15 mouse cellular contexts compared by ENCODE assay signal in the genomic region with DNA sequence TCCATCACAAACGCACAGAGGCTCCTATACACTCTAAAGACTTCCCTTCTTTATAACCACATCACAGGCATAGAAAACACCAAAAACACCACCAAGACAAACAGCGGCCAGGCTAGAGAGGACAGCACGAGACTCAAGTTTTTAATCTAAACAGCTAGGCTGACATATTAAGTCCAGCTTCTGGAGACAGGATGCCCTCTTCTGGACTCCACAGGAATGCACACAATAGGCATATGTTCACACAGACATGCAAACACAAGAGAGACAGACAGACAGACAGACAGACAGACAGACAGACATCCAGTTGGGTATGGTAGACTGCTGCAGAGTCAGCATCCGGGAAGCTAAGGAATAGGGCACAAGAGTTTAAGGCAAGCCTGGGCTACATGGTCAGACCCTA. TPM values are rescaled to one million over a fixed set of nuclear protein-coding genes. Genes with fewer than 3 reads are reported as not detected.
A peak's percentile ranks its signal among the peaks of the same experiment; 100 is the strongest.
DNase-seq lines count a peak whose midpoint lies in the region; ATAC-seq and TF ChIP-seq lines count a peak whose summit lies in the region.
"Had no signal": no experiment of that assay in that cellular context is flagged by ENCODE, and none has a peak within 500 bp of the region (broad histone marks: within the 10 kb centered on the region; RNA-seq: fewer than 3 reads in every experiment).

No protein-coding gene starts in this region.

- H3K36me3 ChIP-seq in forebrain, embryonic 15.5 days = peaks cover 60% of the 10 kb centered on the region
- H3K36me3 ChIP-seq in forebrain, embryonic 16.5 days (ENCODE audit: control insufficient read depth, insufficient read depth) = peaks cover 14% of the 10 kb centered on the region
- H3K36me3 ChIP-seq in kidney, postnatal 0 days (ENCODE audit: insufficient read depth, low read length) = peaks cover 51% of the 10 kb centered on the region

- H3K9ac ChIP-seq in forebrain, embryonic 15.5 days (replicated peaks) = no peak overlapping the region
- H3K9ac ChIP-seq in forebrain, embryonic 16.5 days (replicated peaks; ENCODE audit: low read depth, low read length) = no peak overlapping the region
- H3K9ac ChIP-seq in kidney, postnatal 0 days (ENCODE audit: low read depth, low read length) = no peak overlapping the region
- H3K9ac ChIP-seq: heart, embryonic 13.5 days; liver, embryonic 15.5 days; neural tube, embryonic 13.5 days had no signal

- H3K27ac ChIP-seq in forebrain, embryonic 15.5 days (replicated peaks) = no peak overlapping the region
- no peak overlapping the region for H3K27ac ChIP-seq in forebrain, embryonic 16.5 days (ENCODE audit: low read length)
- H3K27ac ChIP-seq in kidney, postnatal 0 days = no peak overlapping the region
- H3K27ac ChIP-seq: liver, embryonic 15.5 days; neural tube, embryonic 13.5 days had no signal

- H3K27me3 ChIP-seq in forebrain, embryonic 15.5 days = no peaks in the 10 kb centered on the region
- H3K27me3 ChIP-seq in forebrain, embryonic 16.5 days (replicated peaks; ENCODE audit: control insufficient read depth, insufficient read depth, low read length) = no peaks in the 10 kb centered on the region
- H3K27me3 ChIP-seq in kidney, postnatal 0 days (ENCODE audit: insufficient read depth, low read length) = no peaks in the 10 kb centered on the region
- H3K27me3 ChIP-seq: heart, embryonic 13.5 days; liver, embryonic 15.5 days; neural tube, embryonic 13.5 days had no signal

- 69% methylated on average over 4 of the region's 4 CpGs for WGBS in forebrain, embryonic 15.5 days
- 69% methylated on average over 4 of the region's 4 CpGs for WGBS in forebrain, embryonic 16.5 days
- 68% methylated on average over 4 of the region's 4 CpGs for WGBS in kidney, postnatal 0 days

- H3K4me3 ChIP-seq in forebrain, embryonic 15.5 days = no peak overlapping the region
- no peak overlapping the region for H3K4me3 ChIP-seq in forebrain, embryonic 16.5 days (replicated peaks; ENCODE audit: low read length)
- no peak overlapping the region for H3K4me3 ChIP-seq in kidney, postnatal 0 days (replicated peaks; ENCODE audit: low read depth, low read length)
- H3K4me3 ChIP-seq: heart, embryonic 13.5 days; liver, embryonic 15.5 days; neural tube, embryonic 13.5 days had no signal

- no peak overlapping the region for H3K4me2 ChIP-seq in forebrain, embryonic 15.5 days (replicated peaks)
- no peak overlapping the region for H3K4me2 ChIP-seq in forebrain, embryonic 16.5 days (ENCODE audit: low read length)
- no peak overlapping the region for H3K4me2 ChIP-seq in kidney, postnatal 0 days (ENCODE audit: low read length)
- H3K4me2 ChIP-seq: heart, embryonic 13.5 days; liver, embryonic 15.5 days; neural tube, embryonic 13.5 days had no signal

- 0 out of 2 replicates have a peak, but pooled peaks have one; percentile 29 for ATAC-seq in forebrain, embryonic 15.5 days (replicated peaks)
- no peak for ATAC-seq in forebrain, embryonic 16.5 days
- no peak for ATAC-seq in kidney, postnatal 0 days (replicated peaks; ENCODE audit: low FRiP score, low read depth)
- ATAC-seq: inflammation-experienced regulatory T-cells, adult 6 months had no signal

- no peaks in the 10 kb centered on the region for H3K9me3 ChIP-seq in forebrain, embryonic 15.5 days
- no peaks in the 10 kb centered on the region for H3K9me3 ChIP-seq in forebrain, embryonic 16.5 days (ENCODE audit: control insufficient read depth, low read length)
- no peaks in the 10 kb centered on the region for H3K9me3 ChIP-seq in kidney, postnatal 0 days (replicated peaks; ENCODE audit: low read length)
- H3K9me3 ChIP-seq: heart, embryonic 13.5 days; liver, embryonic 15.5 days; neural tube, embryonic 13.5 days had no signal

- H3K4me1 ChIP-seq in forebrain, embryonic 15.5 days = no peaks in the 10 kb centered on the region
- H3K4me1 ChIP-seq in forebrain, embryonic 16.5 days (replicated peaks; ENCODE audit: control insufficient read depth, insufficient read depth, low read length) = peaks cover 5% of the 10 kb centered on the region
- no peaks in the 10 kb centered on the region for H3K4me1 ChIP-seq in kidney, postnatal 0 days (replicated peaks; ENCODE audit: insufficient read depth, low read length)
- H3K4me1 ChIP-seq: liver, embryonic 15.5 days; neural tube, embryonic 13.5 days had no signal

- TF ChIP-seq CTCF in kidney, postnatal 0 days (IDR thresholded peaks at IDR 0.05; ENCODE audit: low read depth) = peak; percentile 64

- peak; percentile 47 for DNase-seq in kidney, postnatal 0 days (ENCODE audit: low spot score)
- no peak for DNase-seq in kidney, postnatal 14 days
- DNase-seq in 416B (ENCODE audit: low read depth) (peak; percentile 18), adipocyte (ENCODE audit: low spot score) (peak; percentile 3)
- DNase-seq in ovary, postnatal 10 days (ENCODE audit: low spot score) = no peak
- no peak for DNase-seq in adrenal gland, postnatal 25 days
- DNase-seq: cerebellum, adult 18-20 months; left cerebral cortex, postnatal 4 days; thymus, postnatal 25 days had no signal

RNA-seq across cellular contexts. Expression of gene Cog3, which starts 40.7 kb away (rescaled TPM):
- 23.4 and 24.1 TPM in 2 replicates for polyA plus RNA-seq in forebrain, embryonic 15.5 days (2015; fragmentation: Nextera tagmentation; extraction: Ambion mirVana)
- 24.1 and 24.7 TPM in 2 replicates for polyA plus RNA-seq in forebrain, embryonic 16.5 days (2015; fragmentation: Nextera tagmentation; extraction: Ambion mirVana)
- polyA plus RNA-seq in kidney, postnatal 0 days (2015; fragmentation: Nextera tagmentation; extraction: Ambion mirVana) = 16.3 and 16.6 TPM in 2 replicates
- total RNA-seq in adrenal gland, postnatal 25 days (2021) = 24.9 and 29.8 TPM in 2 replicates

Comparison
In these comparisons a context has a peak if more than half of its experiments do, and no peak if none do; other contexts are left out.
1. DNase-seq: peak in kidney, postnatal 0 days (single experiment), 416B (single experiment) and adipocyte (single experiment); none in kidney, postnatal 14 days (single experiment), ovary, postnatal 10 days (single experiment) and adrenal gland, postnatal 25 days (single experiment).